Mouse (Mus musculus) hindbrain, embryonic 14.5 days (tissue): ENCODE results near the gene Uvrag. TPM values are rescaled to one million over a fixed set of nuclear protein-coding genes. Genes with fewer than 3 reads are reported as not detected.

Experiments
- ATAC-seq: fragments of 200-750 bp; cut with Nextera tagmentation; 2 replicates; pipeline ENCODE4 v1.8.0; 2017; ENCODE audit warnings: moderate number of reproducible peaks, mild to moderate bottlenecking, moderate TSS enrichment, moderate library complexity; ENCODE audit not compliant: low FRiP score
- DNase-seq: peaks from one replicate; pipeline ENCODE4 v3.0.0-alpha.2; 2015; ENCODE audit warnings: low spot score
- H3K27ac ChIP-seq: fragments of 300-500 bp; sonication (generic); 2 replicates; pipeline ENCODE4 v1.5.1; 2014; ENCODE audit warnings: mild to moderate bottlenecking, moderate library complexity
- H3K27me3 ChIP-seq: fragments of 300-500 bp; sonication (generic); 2 replicates; pipeline ENCODE4 v1.6.1; 2014; ENCODE audit warnings: mild to moderate bottlenecking, low read length, mixed read lengths; ENCODE audit not compliant: control insufficient read depth, insufficient read depth
- H3K36me3 ChIP-seq: fragments of 300-500 bp; sonication (generic); replicated peaks from 2 replicates; pipeline ENCODE4 v1.6.1; 2014; ENCODE audit not compliant: control insufficient read depth, insufficient read depth
- H3K4me1 ChIP-seq: fragments of 300-500 bp; sonication (generic); replicated peaks from 2 replicates; pipeline ENCODE4 v1.6.1; 2014; ENCODE audit warnings: antibody characterized with exemption, low read length, mixed read lengths; ENCODE audit not compliant: control insufficient read depth, insufficient read depth
- H3K4me2 ChIP-seq: fragments of 300-500 bp; sonication (generic); replicated peaks from 2 replicates; pipeline ENCODE4 v1.6.1; 2014; ENCODE audit warnings: mild to moderate bottlenecking, moderate library complexity
- H3K4me3 ChIP-seq: fragments of 300-500 bp; sonication (generic); replicated peaks from 2 replicates; pipeline ENCODE4 v1.5.1; 2014; ENCODE audit warnings: mild to moderate bottlenecking, low read length
- H3K9ac ChIP-seq: fragments of 300-500 bp; sonication (generic); 2 replicates; pipeline ENCODE4 v1.6.1; 2014
- H3K9me3 ChIP-seq: fragments of 300-500 bp; sonication (generic); 2 replicates; pipeline ENCODE4 v1.6.1; 2016; ENCODE audit warnings: low read length; ENCODE audit not compliant: control insufficient read depth
- whole genome bisulfite sequencing: fragments of 180-500 bp; shearing (Covaris S2); extraction: QIAGEN DNeasy Blood & Tissue Kit; methylation state at CpG from one replicate; pipeline ENCODE4 v1.1.7; 2014; 5-methylcytosine and 5-hydroxymethylcytosine counted together
- polyA plus RNA-seq: library from polyadenylated mRNA; unstranded; fragments of >200 nt; fragmentation: Nextera tagmentation; extraction: Ambion mirVana; gene quantifications from 2 replicates; pipeline ENCODE4 v1.2.1, GENCODE M21; 2014

Uvrag gene
- polyA plus RNA-seq, 1 experiment from 2014 or later = 18.0 TPM

DNA sequence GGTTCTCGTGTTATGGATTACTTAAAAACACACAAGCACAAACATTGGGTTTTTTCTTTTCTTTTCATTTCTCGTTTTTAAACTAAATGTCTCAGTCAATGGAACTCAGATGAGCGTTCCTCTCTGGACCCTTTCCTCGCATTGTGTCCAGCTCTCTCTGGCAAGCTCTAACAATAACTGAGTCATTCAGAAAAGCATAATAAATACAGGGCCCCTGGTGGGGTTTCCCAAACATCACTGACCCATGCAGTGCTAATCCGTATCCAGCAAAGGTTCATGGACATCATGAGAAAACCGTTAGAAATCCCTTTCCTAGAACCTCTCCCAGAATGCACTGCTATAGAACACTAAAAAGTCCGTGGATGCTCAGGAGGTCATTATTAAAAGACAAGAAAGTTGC is 156.6 kb downstream of the Uvrag start:
- H3K4me2 ChIP-seq = no peak overlapping the region
- no peak overlapping the region for H3K27ac ChIP-seq
- 0 out of 2 replicates have a peak, but pooled peaks cover 4% of the 10 kb centered on the region for H3K36me3 ChIP-seq
- no peak overlapping the region for H3K9ac ChIP-seq
- no peak for DNase-seq
- H3K4me1 ChIP-seq = peaks cover 5% of the 10 kb centered on the region; the same call in 1 of the 2 replicates
- no peaks in the 10 kb centered on the region for H3K9me3 ChIP-seq
- whole genome bisulfite sequencing = 52% methylated on average over 7 of the region's 7 CpGs
- no peak for ATAC-seq
- H3K27me3 ChIP-seq = no peaks in the 10 kb centered on the region
- H3K4me3 ChIP-seq = no peak overlapping the region

DNA sequence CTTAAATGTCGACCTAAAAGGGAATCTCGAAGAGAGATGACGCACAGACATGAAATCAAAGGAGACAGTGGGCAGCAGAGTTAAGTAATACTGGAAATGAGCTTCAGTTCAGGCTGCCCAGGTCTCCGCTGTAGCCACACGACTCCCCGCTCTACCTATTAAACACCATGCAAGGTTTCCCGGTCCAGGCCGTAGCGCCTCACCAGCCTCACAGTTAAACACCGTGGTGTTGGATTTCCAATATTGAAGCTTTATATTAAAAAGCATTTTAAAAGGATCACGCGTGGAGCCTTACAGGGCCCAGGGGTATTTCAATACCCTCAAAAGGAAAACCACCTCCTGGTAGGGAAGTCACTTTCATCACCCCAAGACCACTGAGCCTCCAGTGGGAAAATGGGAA is 157.9 kb downstream of the Uvrag start:
- ATAC-seq (no peak), DNase-seq (no peak)
- Histone ChIP-seq H3K9me3 (no peaks in the 10 kb centered on the region), H3K4me1 (peaks cover 5% of the 10 kb centered on the region; the same call in 1 of the 2 replicates), H3K27ac (0 out of 2 replicates have a peak overlapping the region, but pooled peaks have one; percentile 9), H3K36me3 (0 out of 2 replicates have a peak, but pooled peaks cover 4% of the 10 kb centered on the region), H3K9ac (no peak overlapping the region), H3K27me3 (no peaks in the 10 kb centered on the region), H3K4me3 (no peak overlapping the region), H3K4me2 (no peak overlapping the region)
- WGBS = 79% methylated on average over 12 of the region's 12 CpGs

DNA sequence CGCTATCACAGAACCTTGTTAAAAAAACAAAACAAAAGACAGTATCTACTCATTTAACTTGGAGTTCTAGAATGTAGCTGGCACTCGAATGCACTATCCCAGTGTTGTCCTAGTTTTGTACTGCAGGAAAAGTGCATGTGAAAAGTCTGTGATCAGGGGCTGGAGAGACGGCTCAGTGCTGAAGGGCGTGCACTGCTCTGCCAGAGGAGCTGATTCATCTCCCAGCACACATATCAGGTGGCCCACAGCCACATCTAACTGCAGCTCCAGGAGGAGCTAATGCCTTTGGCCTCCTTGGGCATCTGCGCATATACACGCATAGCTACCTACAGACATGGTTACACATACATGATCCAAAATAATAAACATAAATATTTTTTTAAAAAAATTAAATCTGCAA is 159.5 kb downstream of the Uvrag start:
- ATAC-seq (no peak), DNase-seq (no peak)
- Histone ChIP-seq H3K27me3 (no peaks in the 10 kb centered on the region), H3K36me3 (0 out of 2 replicates have a peak, but pooled peaks cover 1% of the 10 kb centered on the region), H3K4me2 (no peak overlapping the region), H3K9ac (no peak overlapping the region), H3K9me3 (no peaks in the 10 kb centered on the region), H3K27ac (no peak overlapping the region), H3K4me1 (peaks cover 5% of the 10 kb centered on the region; the same call in 1 of the 2 replicates), H3K4me3 (no peak overlapping the region)
- 96% methylated on average over 6 of the region's 6 CpGs for WGBS

DNA sequence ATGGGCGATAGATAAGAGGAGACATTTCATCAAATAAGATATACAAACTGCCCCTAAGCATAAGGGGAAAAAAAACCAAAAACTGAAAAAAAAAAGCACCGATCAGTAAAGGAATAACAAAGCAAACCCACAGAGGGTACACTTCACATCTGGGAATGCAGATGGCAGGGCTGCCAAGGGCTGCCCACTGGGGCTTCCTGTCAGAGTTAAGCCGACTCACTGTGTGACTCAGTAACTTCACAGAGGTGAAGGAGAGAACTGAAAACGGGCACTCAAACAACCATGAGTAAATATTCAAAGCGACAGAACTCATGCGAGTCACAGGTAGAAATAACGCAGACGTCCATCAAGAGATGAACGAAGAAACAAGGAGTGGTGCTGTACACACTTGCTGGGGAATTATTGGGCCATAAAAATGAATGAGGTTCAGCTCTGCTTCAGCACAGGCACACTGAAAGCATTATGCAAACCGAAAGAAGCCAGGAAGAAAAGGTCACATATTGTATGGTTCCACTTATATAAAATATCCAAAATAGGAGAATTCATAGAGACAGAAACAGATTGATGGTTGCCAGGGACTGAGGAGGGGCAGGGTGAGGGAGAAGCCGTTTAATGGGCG is 164.0 kb downstream of the Uvrag start:
- H3K4me1 ChIP-seq = no peaks in the 10 kb centered on the region
- H3K4me3 ChIP-seq = no peak overlapping the region
- H3K27ac ChIP-seq = no peak overlapping the region
- ATAC-seq = no peak
- DNase-seq = no peak
- no peaks in the 10 kb centered on the region for H3K9me3 ChIP-seq
- no peak overlapping the region for H3K9ac ChIP-seq
- H3K4me2 ChIP-seq = no peak overlapping the region
- H3K36me3 ChIP-seq = no peaks in the 10 kb centered on the region
- 76% methylated on average over 12 of the region's 12 CpGs for WGBS
- no peaks in the 10 kb centered on the region for H3K27me3 ChIP-seq

DNA sequence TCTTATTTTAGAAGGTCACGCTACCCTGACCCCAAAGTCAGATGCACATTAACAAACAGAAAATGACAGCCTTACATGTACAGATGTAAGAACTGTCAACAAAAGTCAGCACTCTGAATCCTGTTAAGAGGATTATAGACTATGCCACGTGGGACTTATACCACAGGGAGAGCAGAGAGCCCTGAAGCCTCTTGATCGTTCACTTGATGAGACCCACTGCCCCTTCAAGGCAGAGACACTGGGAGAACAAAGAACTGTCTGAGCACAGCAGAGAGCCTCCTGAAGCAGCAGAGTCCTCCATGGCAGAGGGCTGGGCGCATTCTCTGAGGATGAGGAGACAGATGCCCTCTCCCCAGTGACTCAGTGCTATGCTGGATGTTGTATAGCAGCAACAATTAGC is 166.4 kb downstream of the Uvrag start:
- no peaks in the 10 kb centered on the region for H3K27me3 ChIP-seq
- ATAC-seq = no peak
- H3K9ac ChIP-seq = no peak overlapping the region
- H3K4me3 ChIP-seq = no peak overlapping the region
- H3K36me3 ChIP-seq = no peaks in the 10 kb centered on the region
- no peaks in the 10 kb centered on the region for H3K9me3 ChIP-seq
- WGBS = 37% methylated on average over 4 of the region's 4 CpGs
- H3K27ac ChIP-seq = 0 out of 2 replicates have a peak overlapping the region, but pooled peaks have one; percentile 7
- H3K4me1 ChIP-seq = no peaks in the 10 kb centered on the region
- H3K4me2 ChIP-seq = no peak overlapping the region
- DNase-seq = no peak

DNA sequence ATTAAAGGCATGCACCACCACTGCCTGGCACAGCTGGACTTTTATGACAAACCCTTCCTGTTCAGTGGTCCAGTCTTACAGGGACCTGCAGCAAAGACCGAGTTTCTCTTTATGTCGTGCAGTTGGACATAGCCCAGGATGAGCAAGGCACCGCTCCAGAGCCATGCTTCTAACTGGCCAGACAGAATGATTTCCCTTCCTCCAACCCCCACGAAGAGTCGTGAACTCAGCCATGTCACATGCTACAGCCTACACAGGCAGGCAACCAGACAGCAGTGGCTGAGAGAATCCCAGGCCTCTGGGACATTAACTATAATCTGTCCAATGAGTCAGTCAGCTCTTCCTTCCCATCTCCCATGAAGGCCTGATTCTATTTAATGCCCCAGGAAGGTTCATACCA is 170.2 kb downstream of the Uvrag start:
- H3K4me3 ChIP-seq = no peak overlapping the region
- ATAC-seq (no peak), DNase-seq (no peak)
- no peaks in the 10 kb centered on the region for H3K27me3 ChIP-seq
- H3K4me2 ChIP-seq = no peak overlapping the region
- peaks cover 13% of the 10 kb centered on the region for H3K4me1 ChIP-seq
- H3K9ac ChIP-seq = no peak overlapping the region
- H3K27ac ChIP-seq = no peak overlapping the region
- no peaks in the 10 kb centered on the region for H3K36me3 ChIP-seq
- WGBS = 81% methylated on average over 5 of the region's 5 CpGs
- H3K9me3 ChIP-seq = no peaks in the 10 kb centered on the region

DNA sequence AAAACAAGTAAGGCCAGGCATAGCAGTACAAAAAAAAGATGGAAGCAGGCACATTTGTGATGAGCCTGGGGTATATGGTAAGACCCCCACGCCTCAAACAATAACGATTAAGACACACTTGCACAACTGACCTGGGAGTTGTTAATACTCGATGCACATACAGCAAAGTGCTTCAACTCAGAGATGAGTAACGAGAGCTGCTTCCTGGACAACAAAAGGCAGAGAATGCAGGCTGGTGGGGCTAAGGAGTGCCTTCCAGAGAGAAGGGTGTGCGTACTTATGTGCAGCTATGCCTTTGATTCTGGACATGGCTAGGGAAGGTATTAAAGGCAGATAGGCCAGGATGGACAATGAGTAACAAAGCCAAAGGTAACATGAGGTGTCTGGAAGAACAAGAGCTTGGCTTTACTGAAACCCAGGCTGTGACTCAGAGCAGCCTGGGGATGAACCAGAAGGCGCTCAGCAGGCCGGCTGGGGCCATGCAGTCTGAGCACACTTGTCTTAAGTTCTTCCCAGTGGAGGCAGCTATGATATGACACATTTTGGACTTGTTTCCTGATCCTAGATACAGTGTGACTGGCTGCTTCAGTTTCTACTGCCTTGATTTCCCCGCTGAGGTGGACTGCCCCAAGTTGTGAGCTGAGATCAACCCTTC is 172.1 kb downstream of the Uvrag start:
- WGBS = 71% methylated on average over 8 of the region's 8 CpGs
- Histone ChIP-seq H3K9ac (no peak overlapping the region), H3K4me1 (peaks cover 13% of the 10 kb centered on the region), H3K27ac (no peak overlapping the region), H3K9me3 (no peaks in the 10 kb centered on the region), H3K36me3 (no peaks in the 10 kb centered on the region), H3K4me3 (no peak overlapping the region), H3K27me3 (no peaks in the 10 kb centered on the region), H3K4me2 (peak overlapping the region; percentile 42; the same call in 1 of the 2 replicates)
- DNase-seq (no peak), ATAC-seq (no peak)

DNA sequence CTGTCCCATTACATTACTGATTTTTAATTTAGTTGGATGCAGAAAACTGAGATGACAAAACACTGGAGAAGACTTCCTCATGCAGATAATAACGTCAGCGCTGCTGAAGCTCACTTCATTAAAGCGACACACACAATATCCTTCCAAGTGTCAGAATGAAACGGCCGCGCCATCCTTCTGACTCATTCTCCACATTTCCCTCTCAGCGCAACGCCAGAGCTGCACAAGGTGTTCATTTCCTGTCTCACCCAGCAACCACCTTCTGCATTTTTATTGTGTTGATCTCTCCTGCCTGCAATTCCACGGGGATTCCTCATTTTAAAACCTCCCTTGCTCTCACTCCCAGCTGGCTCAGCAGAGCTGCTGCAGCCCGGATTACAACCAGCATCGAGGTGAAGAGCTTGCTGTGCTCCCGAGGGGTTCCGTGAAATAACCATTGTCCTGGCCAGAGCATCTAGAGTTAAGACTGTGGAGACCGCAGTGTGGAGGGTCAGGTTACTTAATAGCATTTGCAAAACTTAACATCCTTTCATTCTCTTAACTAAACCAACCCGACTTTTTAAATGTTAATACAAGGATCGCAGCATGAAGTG is 172.8 kb downstream of the Uvrag start:
- Histone ChIP-seq H3K27ac (peak overlapping the region; percentile 61), H3K9ac (peak overlapping the region; percentile 52), H3K9me3 (no peaks in the 10 kb centered on the region), H3K27me3 (no peaks in the 10 kb centered on the region), H3K4me1 (peaks cover 13% of the 10 kb centered on the region), H3K36me3 (no peaks in the 10 kb centered on the region), H3K4me2 (peak overlapping the region; percentile 42), H3K4me3 (0 out of 2 replicates have a peak overlapping the region, but pooled peaks have one; percentile 4)
- DNase-seq = peak; percentile 53
- peak; percentile 46; the same call in 1 of the 2 replicates for ATAC-seq
- 10% methylated on average over 16 of the region's 16 CpGs for WGBS

DNA sequence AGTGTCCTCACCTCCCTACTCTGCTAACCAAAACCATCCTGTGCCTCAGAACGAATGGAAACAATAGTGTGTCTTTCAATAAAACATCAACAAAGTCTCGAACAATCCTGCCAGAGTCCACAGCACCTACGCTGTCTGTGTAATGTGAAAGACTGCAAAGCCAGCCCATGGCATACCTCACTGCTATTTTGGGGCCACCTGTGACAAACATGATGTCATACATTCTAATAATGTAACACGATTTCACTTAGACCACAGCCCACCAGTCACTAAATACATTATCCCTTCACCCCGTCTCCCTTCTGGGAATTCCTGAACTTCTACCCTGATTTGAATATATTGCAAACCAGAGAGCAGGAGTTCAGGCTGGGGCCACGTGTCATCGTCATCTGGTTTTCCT is 173.3 kb downstream of the Uvrag start:
- no peaks in the 10 kb centered on the region for H3K27me3 ChIP-seq
- WGBS = 46% methylated on average over 7 of the region's 7 CpGs
- peaks cover 13% of the 10 kb centered on the region for H3K4me1 ChIP-seq
- H3K4me2 ChIP-seq = peak overlapping the region; percentile 42
- no peak for DNase-seq
- H3K4me3 ChIP-seq = no peak overlapping the region
- no peaks in the 10 kb centered on the region for H3K9me3 ChIP-seq
- peak overlapping the region; percentile 52; the same call in 1 of the 2 replicates for H3K9ac ChIP-seq
- ATAC-seq = peak; percentile 21; the same call in 1 of the 2 replicates
- H3K27ac ChIP-seq = peak overlapping the region; percentile 61
- no peaks in the 10 kb centered on the region for H3K36me3 ChIP-seq
